Mouse (Mus musculus): ENCODE data around the gene Insl3. TPM values are rescaled to one million over a fixed set of nuclear protein-coding genes. Genes with fewer than 3 reads are reported as not detected.
"Not testable (repeated sequence)": the region's sequence is repeated elsewhere in the genome, so short reads cannot be mapped to it uniquely, and the experiment has no call there.

Insl3 gene
- polyA plus RNA-seq, 1 experiment = 58.5 TPM

DNA sequence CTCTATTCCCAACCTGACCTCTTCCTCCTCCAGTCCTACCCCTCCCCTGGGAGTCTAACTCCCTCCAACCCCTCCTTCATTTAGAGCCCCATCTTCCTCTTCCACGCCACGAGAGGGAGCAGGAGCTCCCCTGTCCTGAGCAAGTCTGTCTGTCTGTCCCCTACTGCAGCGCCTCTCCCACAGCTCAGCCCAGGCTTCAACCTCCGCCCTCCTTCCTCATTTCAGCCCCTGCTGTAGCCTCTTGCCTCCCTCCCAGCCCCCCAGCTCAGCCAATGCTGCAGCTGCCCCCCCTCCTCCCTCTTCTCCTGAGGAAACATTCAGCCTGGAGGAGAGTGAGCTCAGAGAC lies 13.0 kb downstream of the Insl3 start:
- TF ChIP-seq CTCF (IDR thresholded peaks at IDR 0.05; ENCODE audit: insufficient read depth, low read length) = peak; percentile 22; the same call in 1 of the 2 replicates
- no peak for TF ChIP-seq POLR2A (IDR thresholded peaks at IDR 0.05; ENCODE audit: borderline replicate concordance, extremely low read depth, low read depth, low read length)
- 22% methylated on average over 4 of the region's 4 CpGs for WGBS
- no peak overlapping the region for H3K4me3 ChIP-seq (replicated peaks; ENCODE audit: extremely low read depth, low read depth, low read length)
- no peaks in the 10 kb centered on the region; the same call in 1 of the 2 replicates for H3K4me1 ChIP-seq (ENCODE audit: control insufficient read depth, insufficient read depth, low read length)
- no peak for DNase-seq

GRCm38 (mm10) chr8:71702923-71703322 lies 13.9 kb downstream of the Insl3 start:
- TF ChIP-seq CTCF (IDR thresholded peaks at IDR 0.05; ENCODE audit: insufficient read depth, low read length) = no peak
- no peak for TF ChIP-seq POLR2A (IDR thresholded peaks at IDR 0.05; ENCODE audit: borderline replicate concordance, extremely low read depth, low read depth, low read length)
- Histone ChIP-seq H3K4me3 (replicated peaks; ENCODE audit: extremely low read depth, low read depth, low read length) (no peak overlapping the region), H3K4me1 (ENCODE audit: control insufficient read depth, insufficient read depth, low read length) (no peaks in the 10 kb centered on the region; the same call in 1 of the 2 replicates)
- no peak for DNase-seq
- 71% methylated on average over 3 of the region's 3 CpGs for WGBS

DNA sequence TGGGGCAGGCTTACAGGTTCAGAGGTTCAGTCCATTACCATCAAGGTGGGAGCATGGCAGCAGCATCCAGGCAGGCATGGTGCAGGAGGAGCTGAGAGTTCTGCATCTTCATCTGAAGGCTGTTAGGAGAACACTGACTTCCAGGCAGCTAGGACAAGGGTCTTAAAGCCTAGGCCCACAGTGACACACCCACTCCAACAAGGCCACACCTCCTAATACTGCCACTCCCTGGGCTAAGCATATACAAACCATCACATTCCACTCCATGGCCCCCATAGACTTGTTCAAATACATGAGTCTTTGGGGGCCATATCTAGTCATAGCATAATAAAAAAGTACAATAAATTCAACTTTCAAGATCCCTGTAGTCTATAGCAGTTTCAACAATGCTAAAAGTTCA lies 14.4 kb downstream of the Insl3 start:
- DNase-seq; H3K4me3 ChIP-seq (replicated peaks; ENCODE audit: extremely low read depth, low read depth, low read length); H3K4me1 ChIP-seq (ENCODE audit: control insufficient read depth, insufficient read depth, low read length): not testable (repeated sequence)

GRCm38 (mm10) chr8:71707874-71708273 lies 18.9 kb downstream of the Insl3 start:
- H3K4me3 ChIP-seq (replicated peaks; ENCODE audit: extremely low read depth, low read depth, low read length) = no peak overlapping the region
- peak; percentile 29 for DNase-seq
- no peaks in the 10 kb centered on the region for H3K4me1 ChIP-seq (ENCODE audit: control insufficient read depth, insufficient read depth, low read length)
- TF ChIP-seq CTCF (IDR thresholded peaks at IDR 0.05; ENCODE audit: insufficient read depth, low read length) (peak; percentile 66), POLR2A (IDR thresholded peaks at IDR 0.05; ENCODE audit: borderline replicate concordance, extremely low read depth, low read depth, low read length) (no peak)
- WGBS = 44% methylated on average over 8 of the region's 8 CpGs

GRCm38 (mm10) chr8:71709134-71709799 lies 20.3 kb downstream of the Insl3 start:
- WGBS = 43% methylated on average over 25 of the region's 25 CpGs
- Histone ChIP-seq H3K4me3 (replicated peaks; ENCODE audit: extremely low read depth, low read depth, low read length) (no peak overlapping the region), H3K4me1 (ENCODE audit: control insufficient read depth, insufficient read depth, low read length) (no peaks in the 10 kb centered on the region)
- no peak for DNase-seq
- no peak for TF ChIP-seq POLR2A (IDR thresholded peaks at IDR 0.05; ENCODE audit: borderline replicate concordance, extremely low read depth, low read depth, low read length)
- TF ChIP-seq CTCF (IDR thresholded peaks at IDR 0.05; ENCODE audit: insufficient read depth, low read length) = no peak

GRCm38 (mm10) chr8:71709800-71710446 lies 20.9 kb downstream of the Insl3 start:
- 31% methylated on average over 25 of the region's 25 CpGs for WGBS
- DNase-seq = peak; percentile 82
- TF ChIP-seq POLR2A (IDR thresholded peaks at IDR 0.05; ENCODE audit: borderline replicate concordance, extremely low read depth, low read depth, low read length) (no peak), CTCF (IDR thresholded peaks at IDR 0.05; ENCODE audit: insufficient read depth, low read length) (peak; percentile 88)
- Histone ChIP-seq H3K4me1 (ENCODE audit: control insufficient read depth, insufficient read depth, low read length) (no peaks in the 10 kb centered on the region), H3K4me3 (replicated peaks; ENCODE audit: extremely low read depth, low read depth, low read length) (no peak overlapping the region)

DNA sequence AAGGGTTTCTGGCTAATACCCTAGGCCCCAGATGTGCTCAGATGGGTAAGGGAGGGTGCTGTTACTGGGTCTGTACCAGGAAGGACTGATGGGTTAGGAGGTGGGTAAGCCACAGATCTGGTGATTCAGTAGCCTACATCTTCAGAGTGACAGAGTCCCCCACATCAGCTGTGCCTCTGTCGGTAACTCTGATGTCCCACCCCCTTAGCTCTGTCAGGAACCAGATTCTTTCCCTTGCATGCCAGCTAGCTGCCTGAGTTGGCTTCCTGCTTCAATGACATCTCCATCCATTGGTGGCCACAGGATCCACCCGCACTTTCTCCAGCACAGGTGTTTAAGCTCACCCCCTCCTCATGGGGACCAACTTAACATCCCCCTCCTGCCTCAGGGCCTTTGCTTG lies 22.6 kb downstream of the Insl3 start:
- DNase-seq = no peak
- TF ChIP-seq POLR2A (IDR thresholded peaks at IDR 0.05; ENCODE audit: borderline replicate concordance, extremely low read depth, low read depth, low read length) = no peak
- TF ChIP-seq CTCF (IDR thresholded peaks at IDR 0.05; ENCODE audit: insufficient read depth, low read length) = no peak
- Histone ChIP-seq H3K4me3 (replicated peaks; ENCODE audit: extremely low read depth, low read depth, low read length) (no peak overlapping the region), H3K4me1 (ENCODE audit: control insufficient read depth, insufficient read depth, low read length) (no peaks in the 10 kb centered on the region)
- WGBS = 77% methylated on average over 2 of the region's 2 CpGs

DNA sequence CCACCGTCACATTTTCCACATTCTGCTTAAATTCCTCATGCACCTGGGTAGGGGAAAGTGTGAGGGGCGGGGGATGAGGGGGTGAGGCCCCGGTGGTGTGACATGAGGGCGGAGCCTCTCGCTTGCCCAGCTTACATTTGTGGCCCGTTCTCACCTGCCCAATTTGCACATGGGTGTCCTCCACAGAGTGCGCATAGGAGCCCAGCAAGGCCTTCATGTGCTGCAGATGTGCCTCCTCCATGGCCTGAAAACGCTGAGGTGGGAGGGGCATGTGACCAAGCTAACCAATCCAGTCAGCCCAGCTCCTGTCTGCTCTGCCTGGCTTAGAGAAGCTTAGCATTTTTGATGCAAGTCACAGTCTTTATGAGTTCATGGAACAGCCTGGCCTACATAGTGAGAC lies 26.5 kb downstream of the Insl3 start:
- no peak overlapping the region for H3K4me3 ChIP-seq (replicated peaks; ENCODE audit: extremely low read depth, low read depth, low read length)
- H3K4me1 ChIP-seq (ENCODE audit: control insufficient read depth, insufficient read depth, low read length) = no peaks in the 10 kb centered on the region
- TF ChIP-seq POLR2A (IDR thresholded peaks at IDR 0.05; ENCODE audit: borderline replicate concordance, extremely low read depth, low read depth, low read length) = no peak
- TF ChIP-seq CTCF (IDR thresholded peaks at IDR 0.05; ENCODE audit: insufficient read depth, low read length) = no peak
- DNase-seq = no peak
- WGBS = 37% methylated on average over 8 of the region's 8 CpGs

DNA sequence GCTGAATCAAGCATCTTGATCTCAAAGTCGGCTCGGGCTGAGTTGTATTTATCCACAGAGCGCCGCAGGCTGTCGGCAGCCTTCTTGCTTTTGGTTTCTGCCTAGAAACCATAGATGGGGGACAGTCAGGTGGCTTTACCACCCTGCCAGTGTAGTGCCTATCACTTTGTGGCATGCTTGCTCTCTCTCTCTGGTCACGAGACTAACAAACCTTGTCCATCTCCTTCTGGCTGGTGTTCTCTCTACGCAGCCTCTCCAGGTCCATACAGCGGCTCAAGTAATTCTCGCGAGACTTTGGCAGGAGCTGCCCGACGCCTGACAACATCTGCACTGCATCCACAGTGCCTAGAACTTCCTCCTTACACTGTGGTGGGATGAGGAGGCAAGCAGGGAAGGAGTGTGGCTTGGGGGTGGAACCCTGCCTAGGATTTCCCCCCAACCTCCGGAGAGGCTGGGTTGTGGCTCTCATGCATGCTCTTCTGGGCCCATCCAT lies 27.6 kb downstream of the Insl3 start:
- Histone ChIP-seq H3K4me3 (replicated peaks; ENCODE audit: extremely low read depth, low read depth, low read length) (no peak overlapping the region), H3K4me1 (ENCODE audit: control insufficient read depth, insufficient read depth, low read length) (no peaks in the 10 kb centered on the region)
- no peak for DNase-seq
- WGBS = 80% methylated on average over 13 of the region's 13 CpGs
- TF ChIP-seq CTCF (IDR thresholded peaks at IDR 0.05; ENCODE audit: insufficient read depth, low read length) (no peak), POLR2A (IDR thresholded peaks at IDR 0.05; ENCODE audit: borderline replicate concordance, extremely low read depth, low read depth, low read length) (no peak)

DNA sequence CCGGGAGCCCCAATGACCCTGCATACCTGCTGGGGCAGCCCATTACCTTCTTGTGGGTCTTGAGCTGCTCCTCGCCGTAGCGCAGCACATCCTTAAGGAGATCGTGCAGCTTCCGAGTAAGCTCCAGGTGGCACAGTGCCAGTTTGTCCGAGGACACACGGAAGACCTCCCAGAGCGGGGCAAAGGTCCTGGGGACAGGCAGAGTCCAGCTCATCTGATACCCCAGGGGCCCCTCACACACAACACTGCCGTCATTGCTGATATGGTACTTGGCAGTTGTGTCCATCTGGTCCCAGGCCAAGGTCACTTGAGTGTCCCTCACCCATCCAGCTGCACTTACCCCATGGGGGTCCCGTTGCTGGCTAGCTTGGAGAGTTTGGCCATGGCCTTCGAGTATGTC lies 28.1 kb downstream of the Insl3 start:
- H3K4me1 ChIP-seq (ENCODE audit: control insufficient read depth, insufficient read depth, low read length) = no peaks in the 10 kb centered on the region
- 65% methylated on average over 12 of the region's 12 CpGs for WGBS
- TF ChIP-seq POLR2A (IDR thresholded peaks at IDR 0.05; ENCODE audit: borderline replicate concordance, extremely low read depth, low read depth, low read length) (no peak), CTCF (IDR thresholded peaks at IDR 0.05; ENCODE audit: insufficient read depth, low read length) (no peak)
- no peak for DNase-seq
- H3K4me3 ChIP-seq (replicated peaks; ENCODE audit: extremely low read depth, low read depth, low read length) = no peak overlapping the region

Measured in lung, adult 2 months (tissue).